Mouse (Mus musculus): ENCODE results near the gene Cycs. TPM values are rescaled to one million over a fixed set of nuclear protein-coding genes. Genes with fewer than 3 reads are reported as not detected.

Gene Cycs
- polyA plus RNA-seq, 1 experiment, result 71.2 TPM

GRCm38 (mm10) chr6:50542535-50542934, 23.8 kb downstream of the Cycs start:
- no peaks in the 10 kb centered on the region for H3K27me3 ChIP-seq (ENCODE audit: control insufficient read depth, insufficient read depth, low read length)
- 100% methylated on average over 1 of the region's 1 CpGs for WGBS
- no peak for DNase-seq

GRCm38 (mm10) chr6:50539641-50540040, 26.7 kb downstream of the Cycs start:
- Histone ChIP-seq H3K4me1 (ENCODE audit: control insufficient read depth, insufficient read depth, low read length) (no peaks in the 10 kb centered on the region), H3K4me3 (replicated peaks; ENCODE audit: insufficient read depth, low read depth, low read length) (no peak overlapping the region), H3K27ac (ENCODE audit: insufficient read depth, low read length) (no peak overlapping the region), H3K27me3 (ENCODE audit: control insufficient read depth, insufficient read depth, low read length) (no peaks in the 10 kb centered on the region)
- 48% methylated on average over 1 of the region's 1 CpGs for WGBS
- DNase-seq, result no peak
- no peak for TF ChIP-seq POLR2A (IDR thresholded peaks at IDR 0.05; ENCODE audit: borderline replicate concordance, insufficient read depth, low read length)
- TF ChIP-seq CTCF (IDR thresholded peaks at IDR 0.05; ENCODE audit: borderline replicate concordance, insufficient read depth, low read depth, low read length), result no peak

More at GRCm38 (mm10) chr6:50542535-50542934, 23.8 kb downstream of the Cycs start:
- no peak overlapping the region for H3K4me3 ChIP-seq (replicated peaks; ENCODE audit: insufficient read depth, low read depth, low read length)
- no peak for TF ChIP-seq CTCF (IDR thresholded peaks at IDR 0.05; ENCODE audit: borderline replicate concordance, insufficient read depth, low read depth, low read length)
- TF ChIP-seq POLR2A (IDR thresholded peaks at IDR 0.05; ENCODE audit: borderline replicate concordance, insufficient read depth, low read length), result no peak
- no peak overlapping the region for H3K27ac ChIP-seq (ENCODE audit: insufficient read depth, low read length)
- H3K4me1 ChIP-seq (ENCODE audit: control insufficient read depth, insufficient read depth, low read length), result no peaks in the 10 kb centered on the region

GRCm38 (mm10) chr6:50536461-50536892, 29.9 kb downstream of the Cycs start:
- WGBS, result 10% methylated on average over 7 of the region's 7 CpGs
- Histone ChIP-seq H3K27me3 (ENCODE audit: control insufficient read depth, insufficient read depth, low read length) (no peaks in the 10 kb centered on the region), H3K27ac (ENCODE audit: insufficient read depth, low read length) (no peak overlapping the region), H3K4me3 (replicated peaks; ENCODE audit: insufficient read depth, low read depth, low read length) (no peak overlapping the region), H3K4me1 (ENCODE audit: control insufficient read depth, insufficient read depth, low read length) (no peaks in the 10 kb centered on the region)
- no peak for TF ChIP-seq POLR2A (IDR thresholded peaks at IDR 0.05; ENCODE audit: borderline replicate concordance, insufficient read depth, low read length)
- peak; percentile 97 for TF ChIP-seq CTCF (IDR thresholded peaks at IDR 0.05; ENCODE audit: borderline replicate concordance, insufficient read depth, low read depth, low read length)
- DNase-seq, result peak; percentile 65 to 70

- Histone ChIP-seq H3K27ac (ENCODE audit: insufficient read depth, low read length) (no peak overlapping the region), H3K4me3 (replicated peaks; ENCODE audit: insufficient read depth, low read depth, low read length) (no peak overlapping the region), H3K4me1 (ENCODE audit: control insufficient read depth, insufficient read depth, low read length) (no peaks in the 10 kb centered on the region), H3K27me3 (ENCODE audit: control insufficient read depth, insufficient read depth, low read length) (no peaks in the 10 kb centered on the region)
- DNase-seq, result no peak
- TF ChIP-seq CTCF (IDR thresholded peaks at IDR 0.05; ENCODE audit: borderline replicate concordance, insufficient read depth, low read depth, low read length) (no peak), POLR2A (IDR thresholded peaks at IDR 0.05; ENCODE audit: borderline replicate concordance, insufficient read depth, low read length) (no peak)
- 85% methylated on average over 3 of the region's 3 CpGs for WGBS
These were observed 31.0 kb downstream of the Cycs start for GRCm38 (mm10) chr6:50535346-50535745.

GRCm38 (mm10) chr6:50531920-50532319, 34.4 kb downstream of the Cycs start:
- Histone ChIP-seq H3K4me3 (replicated peaks; ENCODE audit: insufficient read depth, low read depth, low read length) (no peak overlapping the region), H3K27ac (ENCODE audit: insufficient read depth, low read length) (no peak overlapping the region), H3K4me1 (ENCODE audit: control insufficient read depth, insufficient read depth, low read length) (no peaks in the 10 kb centered on the region), H3K27me3 (ENCODE audit: control insufficient read depth, insufficient read depth, low read length) (no peaks in the 10 kb centered on the region)
- no peak for DNase-seq
- no peak for TF ChIP-seq CTCF (IDR thresholded peaks at IDR 0.05; ENCODE audit: borderline replicate concordance, insufficient read depth, low read depth, low read length)
- TF ChIP-seq POLR2A (IDR thresholded peaks at IDR 0.05; ENCODE audit: borderline replicate concordance, insufficient read depth, low read length), result no peak
- 69% methylated on average over 8 of the region's 8 CpGs for WGBS

- no peak for DNase-seq
- Histone ChIP-seq H3K4me3 (replicated peaks; ENCODE audit: insufficient read depth, low read depth, low read length) (no peak overlapping the region), H3K27me3 (ENCODE audit: control insufficient read depth, insufficient read depth, low read length) (no peaks in the 10 kb centered on the region), H3K4me1 (ENCODE audit: control insufficient read depth, insufficient read depth, low read length) (peaks cover 3% of the 10 kb centered on the region; the same call in 1 of the 2 replicates), H3K27ac (ENCODE audit: insufficient read depth, low read length) (no peak overlapping the region)
- TF ChIP-seq CTCF (IDR thresholded peaks at IDR 0.05; ENCODE audit: borderline replicate concordance, insufficient read depth, low read depth, low read length) (no peak), POLR2A (IDR thresholded peaks at IDR 0.05; ENCODE audit: borderline replicate concordance, insufficient read depth, low read length) (no peak)
- 85% methylated on average over 3 of the region's 3 CpGs for WGBS
These were observed 35.3 kb downstream of the Cycs start for GRCm38 (mm10) chr6:50531003-50531402.

GRCm38 (mm10) chr6:50529194-50529593, 37.1 kb downstream of the Cycs start:
- Histone ChIP-seq H3K4me1 (ENCODE audit: control insufficient read depth, insufficient read depth, low read length) (peaks cover 3% of the 10 kb centered on the region; the same call in 1 of the 2 replicates), H3K27me3 (ENCODE audit: control insufficient read depth, insufficient read depth, low read length) (no peaks in the 10 kb centered on the region), H3K4me3 (replicated peaks; ENCODE audit: insufficient read depth, low read depth, low read length) (no peak overlapping the region), H3K27ac (ENCODE audit: insufficient read depth, low read length) (no peak overlapping the region)
- TF ChIP-seq POLR2A (IDR thresholded peaks at IDR 0.05; ENCODE audit: borderline replicate concordance, insufficient read depth, low read length), result no peak
- no peak for TF ChIP-seq CTCF (IDR thresholded peaks at IDR 0.05; ENCODE audit: borderline replicate concordance, insufficient read depth, low read depth, low read length)
- DNase-seq, result no peak
- 88% methylated on average over 11 of the region's 11 CpGs for WGBS

GRCm38 (mm10) chr6:50527416-50527815, 38.9 kb downstream of the Cycs start:
- Histone ChIP-seq H3K4me3 (replicated peaks; ENCODE audit: insufficient read depth, low read depth, low read length) (no peak overlapping the region), H3K27me3 (ENCODE audit: control insufficient read depth, insufficient read depth, low read length) (no peaks in the 10 kb centered on the region), H3K27ac (ENCODE audit: insufficient read depth, low read length) (no peak overlapping the region), H3K4me1 (ENCODE audit: control insufficient read depth, insufficient read depth, low read length) (peaks cover 3% of the 10 kb centered on the region; the same call in 1 of the 2 replicates)
- 84% methylated on average over 9 of the region's 9 CpGs for whole genome bisulfite sequencing
- DNase-seq, result no peak
- TF ChIP-seq CTCF (IDR thresholded peaks at IDR 0.05; ENCODE audit: borderline replicate concordance, insufficient read depth, low read depth, low read length) (no peak), POLR2A (IDR thresholded peaks at IDR 0.05; ENCODE audit: borderline replicate concordance, insufficient read depth, low read length) (no peak)
